10 mouse cellular contexts compared by ENCODE assay signal in genomic region chr3:104359225-104360135, GRCm38 (mm10).
DNase-seq lines count a peak whose midpoint lies in the region; ATAC-seq and TF ChIP-seq lines count a peak whose summit lies in the region.
"Had no signal": no experiment of that assay in that cellular context is flagged by ENCODE, and none has a peak within 500 bp of the region (broad histone marks: within the 10 kb centered on the region; RNA-seq: fewer than 3 reads in every experiment).

No protein-coding gene starts in this region.

- H3K9me3 ChIP-seq in forebrain, embryonic 16.5 days (ENCODE audit: control insufficient read depth, low read length): no peaks in the 10 kb centered on the region
- no peaks in the 10 kb centered on the region for H3K9me3 ChIP-seq in forebrain, embryonic 15.5 days
- H3K9me3 ChIP-seq in lung, embryonic 14.5 days (ENCODE audit: low read depth, low read length): no peaks in the 10 kb centered on the region
- no peaks in the 10 kb centered on the region for H3K9me3 ChIP-seq in hindbrain, embryonic 12.5 days (replicated peaks)
- H3K9me3 ChIP-seq: megakaryocyte, embryonic 14.5 days had no signal

- TF ChIP-seq POLR2A in kidney, adult 2 months (IDR thresholded peaks at IDR 0.05; ENCODE audit: low read depth, low read length): no peak

- TF ChIP-seq CTCF in kidney, adult 2 months (conservative IDR thresholded peaks at IDR 0.05; ENCODE audit: insufficient read depth, insufficient read length, low read depth, low read length): peak; percentile 22; the same call in 1 of the 2 replicates
- peak; percentile 32 for TF ChIP-seq CTCF in lung, embryonic 14.5 days (IDR thresholded peaks at IDR 0.05; ENCODE audit: low read depth)

- H3K27me3 ChIP-seq in forebrain, embryonic 16.5 days (replicated peaks; ENCODE audit: control insufficient read depth, insufficient read depth, low read length): no peaks in the 10 kb centered on the region
- H3K27me3 ChIP-seq in forebrain, embryonic 15.5 days: no peaks in the 10 kb centered on the region
- no peaks in the 10 kb centered on the region for H3K27me3 ChIP-seq in kidney, adult 2 months (replicated peaks; ENCODE audit: control insufficient read depth, insufficient read depth, low read length)
- no peaks in the 10 kb centered on the region for H3K27me3 ChIP-seq in lung, embryonic 14.5 days (ENCODE audit: insufficient read depth, low read length)
- H3K27me3 ChIP-seq in hindbrain, embryonic 12.5 days: peaks cover 9% of the 10 kb centered on the region

- H3K36me3 ChIP-seq in forebrain, embryonic 16.5 days (ENCODE audit: control insufficient read depth, insufficient read depth): no peaks in the 10 kb centered on the region
- no peaks in the 10 kb centered on the region for H3K36me3 ChIP-seq in forebrain, embryonic 15.5 days
- H3K36me3 ChIP-seq in kidney, adult 2 months (ENCODE audit: control insufficient read depth, insufficient read depth, low read length): no peaks in the 10 kb centered on the region
- H3K36me3 ChIP-seq in lung, embryonic 14.5 days (ENCODE audit: insufficient read depth): no peaks in the 10 kb centered on the region
- no peaks in the 10 kb centered on the region for H3K36me3 ChIP-seq in hindbrain, embryonic 12.5 days

- peak; percentile 33; the same call in 1 of the 2 replicates for ATAC-seq in forebrain, embryonic 16.5 days
- ATAC-seq in forebrain, embryonic 15.5 days (replicated peaks): no peak
- ATAC-seq in lung, embryonic 14.5 days (ENCODE audit: insufficient read depth): peak; percentile 67; the same call in 1 of the 2 replicates
- no peak for ATAC-seq in hindbrain, embryonic 12.5 days (ENCODE audit: low FRiP score)

- H3K4me2 ChIP-seq in forebrain, embryonic 16.5 days (ENCODE audit: low read length): no peak overlapping the region
- H3K4me2 ChIP-seq in forebrain, embryonic 15.5 days (replicated peaks): no peak overlapping the region
- H3K4me2 ChIP-seq in lung, embryonic 14.5 days: no peak overlapping the region
- H3K4me2 ChIP-seq in hindbrain, embryonic 12.5 days (replicated peaks): no peak overlapping the region

- DNase-seq in 3134 (ENCODE audit: extremely low read depth, insufficient read length, low spot score): peak; percentile 75
- DNase-seq in kidney, adult 2 months: peak; percentile 38
- no peak for DNase-seq in lung, embryonic 14.5 days
- no peak for DNase-seq in adrenal gland, postnatal 10 days
- DNase-seq in frontal cortex, postnatal 14 days (ENCODE audit: low spot score in 2 of 2): no peak
- DNase-seq: gastrocnemius, postnatal 10 days had no signal

- H3K27ac ChIP-seq in forebrain, embryonic 16.5 days (ENCODE audit: low read length): no peak overlapping the region
- H3K27ac ChIP-seq in forebrain, embryonic 15.5 days (replicated peaks): no peak overlapping the region
- peak overlapping the region; percentile 21 for H3K27ac ChIP-seq in kidney, adult 2 months (ENCODE audit: insufficient read depth, low read depth, low read length)
- H3K27ac ChIP-seq in lung, embryonic 14.5 days (ENCODE audit: low read depth): no peak overlapping the region
- H3K27ac ChIP-seq in hindbrain, embryonic 12.5 days: no peak overlapping the region

- no peak overlapping the region for H3K4me3 ChIP-seq in forebrain, embryonic 16.5 days (replicated peaks; ENCODE audit: low read length)
- H3K4me3 ChIP-seq in forebrain, embryonic 15.5 days: no peak overlapping the region
- H3K4me3 ChIP-seq in kidney, adult 2 months (ENCODE audit: insufficient read depth, low read depth, low read length): no peak overlapping the region
- no peak overlapping the region for H3K4me3 ChIP-seq in lung, embryonic 14.5 days (ENCODE audit: low read depth, low read length)
- H3K4me3 ChIP-seq in hindbrain, embryonic 12.5 days: no peak overlapping the region
- H3K4me3 ChIP-seq: megakaryocyte, embryonic 14.5 days had no signal

- no peaks in the 10 kb centered on the region for H3K4me1 ChIP-seq in forebrain, embryonic 16.5 days (replicated peaks; ENCODE audit: control insufficient read depth, insufficient read depth, low read length)
- H3K4me1 ChIP-seq in forebrain, embryonic 15.5 days: no peaks in the 10 kb centered on the region
- 0 out of 2 replicates have a peak, but pooled peaks cover 3% of the 10 kb centered on the region for H3K4me1 ChIP-seq in kidney, adult 2 months (ENCODE audit: control insufficient read depth, insufficient read depth, low read length)
- H3K4me1 ChIP-seq in lung, embryonic 14.5 days (ENCODE audit: insufficient read depth): 0 out of 2 replicates have a peak, but pooled peaks cover 3% of the 10 kb centered on the region
- no peaks in the 10 kb centered on the region for H3K4me1 ChIP-seq in hindbrain, embryonic 12.5 days

- H3K9ac ChIP-seq in forebrain, embryonic 16.5 days (replicated peaks; ENCODE audit: low read depth, low read length): no peak overlapping the region
- no peak overlapping the region for H3K9ac ChIP-seq in forebrain, embryonic 15.5 days (replicated peaks)
- H3K9ac ChIP-seq in lung, embryonic 14.5 days: no peak overlapping the region
- no peak overlapping the region for H3K9ac ChIP-seq in hindbrain, embryonic 12.5 days

- 64% methylated on average over 8 of the region's 8 CpGs for WGBS in forebrain, embryonic 16.5 days
- 69% methylated on average over 8 of the region's 8 CpGs for WGBS in forebrain, embryonic 15.5 days
- 39% methylated on average over 8 of the region's 8 CpGs for WGBS in kidney, adult 2 months
- 40% methylated on average over 8 of the region's 8 CpGs for WGBS in lung, embryonic 14.5 days
- 61% methylated on average over 8 of the region's 8 CpGs for WGBS in hindbrain, embryonic 12.5 days

Comparison
In these comparisons a context has a peak if more than half of its experiments do, and no peak if none do; other contexts are left out.
1. ATAC-seq: peak in forebrain, embryonic 16.5 days (single experiment) and lung, embryonic 14.5 days (single experiment); none in forebrain, embryonic 15.5 days (single experiment) and hindbrain, embryonic 12.5 days (single experiment).
2. DNase-seq: peak in 3134 (single experiment) and kidney, adult 2 months (single experiment); none in lung, embryonic 14.5 days (single experiment), adrenal gland, postnatal 10 days (single experiment) and frontal cortex, postnatal 14 days (0 of 2).